ENCODE assay signal across 8 mouse cellular contexts in the genomic region with DNA sequence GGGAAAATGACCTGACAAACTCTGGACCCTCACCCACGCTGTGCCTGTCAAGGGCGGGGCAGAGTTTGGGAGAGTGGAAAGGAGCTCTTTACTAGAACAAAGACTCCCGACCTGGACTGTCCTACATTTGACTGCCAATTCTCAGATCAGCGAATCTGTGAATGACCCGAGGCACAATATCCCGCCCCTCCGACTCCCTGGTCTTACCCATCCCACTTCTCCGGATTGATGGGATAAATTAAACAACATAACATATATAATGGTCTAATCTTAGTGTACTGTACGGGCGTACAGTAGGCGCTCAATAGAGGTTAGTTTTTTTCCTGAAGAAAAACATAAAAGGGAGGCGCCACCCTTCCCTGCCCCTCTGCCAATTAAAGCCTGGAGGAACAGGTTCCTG. TPM values are rescaled to one million over a fixed set of nuclear protein-coding genes. Genes with fewer than 3 reads are reported as not detected.
A peak's percentile ranks its signal among the peaks of the same experiment; 100 is the strongest.
DNase-seq lines count a peak whose midpoint lies in the region; ATAC-seq lines count a peak whose summit lies in the region.

No protein-coding gene starts in this region.

- H3K9ac ChIP-seq in heart, embryonic 11.5 days (ENCODE audit: low read depth, low read length), result peak overlapping the region; percentile 82
- H3K9ac ChIP-seq in hindbrain, embryonic 11.5 days (ENCODE audit: low read depth, low read length), result peak overlapping the region; percentile 13; the same call in 1 of the 2 replicates
- H3K9ac ChIP-seq in midbrain, embryonic 11.5 days (ENCODE audit: low read length), result peak overlapping the region; percentile 51

- H3K4me3 ChIP-seq in heart, embryonic 11.5 days (ENCODE audit: low read depth, low read length), result peak overlapping the region; percentile 60
- peak overlapping the region; percentile 61 for H3K4me3 ChIP-seq in hindbrain, embryonic 11.5 days (ENCODE audit: low read depth, low read length)
- peak overlapping the region; percentile 78 for H3K4me3 ChIP-seq in midbrain, embryonic 11.5 days (ENCODE audit: low read depth, low read length)

- H3K4me1 ChIP-seq in heart, embryonic 11.5 days (ENCODE audit: control insufficient read depth, insufficient read depth, low read length), result peaks cover 24% of the 10 kb centered on the region
- H3K4me1 ChIP-seq in hindbrain, embryonic 11.5 days (replicated peaks; ENCODE audit: control insufficient read depth, insufficient read depth, low read length), result peaks cover 4% of the 10 kb centered on the region; the same call in 1 of the 2 replicates
- H3K4me1 ChIP-seq in midbrain, embryonic 11.5 days (ENCODE audit: control insufficient read depth, insufficient read depth, low read length), result peaks cover 11% of the 10 kb centered on the region; the same call in 1 of the 2 replicates

- intact Hi-C loops in heart, postnatal 10 days (cut with DNase I), result no loop called here

- no peak overlapping the region for H3K27ac ChIP-seq in heart, embryonic 11.5 days (ENCODE audit: low read depth, low read length)
- H3K27ac ChIP-seq in hindbrain, embryonic 11.5 days (ENCODE audit: low read depth, low read length), result no peak overlapping the region
- no peak overlapping the region for H3K27ac ChIP-seq in midbrain, embryonic 11.5 days (ENCODE audit: low read depth, low read length)

- WGBS in heart, embryonic 11.5 days (ENCODE audit: insufficient replicate concordance), result 22% methylated on average over 12 of the region's 12 CpGs
- 18% methylated on average over 12 of the region's 12 CpGs for WGBS in hindbrain, embryonic 11.5 days
- WGBS in midbrain, embryonic 11.5 days, result 15% methylated on average over 12 of the region's 12 CpGs

- ATAC-seq in heart, embryonic 11.5 days (replicated peaks; ENCODE audit: insufficient number of reproducible peaks, low FRiP score, low TSS enrichment), result no peak
- ATAC-seq in hindbrain, embryonic 11.5 days (ENCODE audit: low FRiP score), result 0 out of 2 replicates have a peak, but pooled peaks have one; percentile 38
- ATAC-seq in midbrain, embryonic 11.5 days (ENCODE audit: low FRiP score), result peak; percentile 25; the same call in 1 of the 2 replicates

- DNase-seq in heart, postnatal 10 days, result no peak
- DNase-seq in MN1 (ENCODE audit: low spot score), result peak; percentile 57
- DNase-seq in hindbrain, embryonic 11.5 days (ENCODE audit: low spot score), result peak; percentile 38
- DNase-seq in midbrain, embryonic 11.5 days (ENCODE audit: low spot score, missing footprints), result no peak
- no peak for DNase-seq in frontal cortex, postnatal 14 days (ENCODE audit: low spot score in 2 of 2)
- DNase-seq in right cerebral cortex, postnatal 36 days (ENCODE audit: low spot score in 2 of 2), result no peak
- no peak for DNase-seq in urinary bladder, postnatal 25 days (ENCODE audit: low spot score)

- H3K27me3 ChIP-seq in heart, embryonic 11.5 days (ENCODE audit: control insufficient read depth, insufficient read depth, low read length), result no peaks in the 10 kb centered on the region
- no peaks in the 10 kb centered on the region for H3K27me3 ChIP-seq in hindbrain, embryonic 11.5 days (ENCODE audit: control insufficient read depth, insufficient read depth, low read length)
- H3K27me3 ChIP-seq in midbrain, embryonic 11.5 days (ENCODE audit: control insufficient read depth, insufficient read depth, low read length), result no peaks in the 10 kb centered on the region

- H3K36me3 ChIP-seq in heart, embryonic 11.5 days (ENCODE audit: control insufficient read depth, insufficient read depth, low read length), result no peaks in the 10 kb centered on the region
- H3K36me3 ChIP-seq in hindbrain, embryonic 11.5 days (ENCODE audit: control insufficient read depth, insufficient read depth, low read length), result no peaks in the 10 kb centered on the region
- no peaks in the 10 kb centered on the region for H3K36me3 ChIP-seq in midbrain, embryonic 11.5 days (ENCODE audit: control insufficient read depth, insufficient read depth, low read length)

- no peaks in the 10 kb centered on the region for H3K9me3 ChIP-seq in heart, embryonic 11.5 days (replicated peaks; ENCODE audit: control insufficient read depth, low read length)
- no peaks in the 10 kb centered on the region for H3K9me3 ChIP-seq in hindbrain, embryonic 11.5 days (ENCODE audit: control insufficient read depth, low read length)
- no peaks in the 10 kb centered on the region for H3K9me3 ChIP-seq in midbrain, embryonic 11.5 days (ENCODE audit: control insufficient read depth, low read length)

- peak overlapping the region; percentile 95 for H3K4me2 ChIP-seq in heart, embryonic 11.5 days
- H3K4me2 ChIP-seq in hindbrain, embryonic 11.5 days (replicated peaks; ENCODE audit: low read depth, low read length), result peak overlapping the region; percentile 95
- H3K4me2 ChIP-seq in midbrain, embryonic 11.5 days, result peak overlapping the region; percentile 98

RNA-seq across cellular contexts. Expression of gene E2f2, which starts 0.7 kb away (rescaled TPM):
- 4.8 and 5.8 TPM in 2 replicates for polyA plus RNA-seq in heart, embryonic 11.5 days (2014; fragmentation: Nextera tagmentation; extraction: Ambion mirVana)
- total RNA-seq in heart, postnatal 10 days (2021), result 1 to 10 TPM; 4.3 to 6.8 TPM
- 5.5 and 6.2 TPM in 2 replicates for polyA plus RNA-seq in hindbrain, embryonic 11.5 days (2014; fragmentation: Nextera tagmentation; extraction: Ambion mirVana)
- 6.8 and 8.0 TPM in 2 replicates for polyA plus RNA-seq in midbrain, embryonic 11.5 days (2014; fragmentation: Nextera tagmentation; extraction: Ambion mirVana)

RNA-seq across cellular contexts. Expression of gene Id3, which starts 28.2 kb away (rescaled TPM):
- 411 and 415 TPM in 2 replicates for polyA plus RNA-seq in heart, embryonic 11.5 days (2014; fragmentation: Nextera tagmentation; extraction: Ambion mirVana)
- 100 to 1,000 TPM; 104 TPM for total RNA-seq in heart, postnatal 10 days (2021)
- 453 and 482 TPM in 2 replicates for polyA plus RNA-seq in hindbrain, embryonic 11.5 days (2014; fragmentation: Nextera tagmentation; extraction: Ambion mirVana)
- 500 and 543 TPM in 2 replicates for polyA plus RNA-seq in midbrain, embryonic 11.5 days (2014; fragmentation: Nextera tagmentation; extraction: Ambion mirVana)

RNA-seq across cellular contexts. Expression of gene Asap3, which starts 34.7 kb away (rescaled TPM):
- 1.8 and 2.1 TPM in 2 replicates for polyA plus RNA-seq in heart, embryonic 11.5 days (2014; fragmentation: Nextera tagmentation; extraction: Ambion mirVana)
- 10 to 100 TPM in 1 of 2 experiments, 1 to 10 TPM in 1; 5.7 to 10.8 TPM for total RNA-seq in heart, postnatal 10 days (2021)
- 2.5 and 3.3 TPM in 2 replicates for polyA plus RNA-seq in hindbrain, embryonic 11.5 days (2014; fragmentation: Nextera tagmentation; extraction: Ambion mirVana)
- 2.8 and 3.2 TPM in 2 replicates for polyA plus RNA-seq in midbrain, embryonic 11.5 days (2014; fragmentation: Nextera tagmentation; extraction: Ambion mirVana)

Comparison
In these comparisons a context has a peak if more than half of its experiments do, and no peak if none do; other contexts are left out.
1. H3K9ac ChIP-seq: peak in every context shown above with its lines; median percentile 82 in heart, embryonic 11.5 days; 51 in midbrain, embryonic 11.5 days; 13 in hindbrain, embryonic 11.5 days.
2. DNase-seq: peak in MN1 (single experiment) and hindbrain, embryonic 11.5 days (single experiment); none in heart, postnatal 10 days (0 of 2), midbrain, embryonic 11.5 days (single experiment), frontal cortex, postnatal 14 days (0 of 2), right cerebral cortex, postnatal 36 days (0 of 2) and urinary bladder, postnatal 25 days (single experiment).
3. Peak in every context shown above with its lines, with median percentiles within 50 percentile points of each other: H3K4me2 ChIP-seq and H3K4me3 ChIP-seq.